Mouse (Mus musculus) spleen, embryonic (tissue): ENCODE measurements around the gene Epor.

Experiments used
- CTCF ChIA-PET: fragments of 350-600 bp; sonication (Branson Sonifier 250); formaldehyde crosslinking; loops from one replicate; lab custom pipeline; 2022; lab: Charles Lee

The Epor gene

GRCm38 (mm10) chr9:21937711-21938175 is 25.6 kb downstream of the Epor start:
- CTCF ChIA-PET, result no interaction called here

GRCm38 (mm10) chr9:21936692-21937570 is 26.4 kb downstream of the Epor start, which contains the start of gene Plppr2:
TSS of gene Plppr2 (plus strand) at chr9:21937033.
- CTCF ChIA-PET, result no interaction called here

GRCm38 (mm10) chr9:21935466-21936131 is 27.7 kb downstream of the Epor start:
- CTCF ChIA-PET, result no interaction called here

- CTCF ChIA-PET, result no interaction called here
Observed at GRCm38 (mm10) chr9:21934021-21934420, 29.3 kb downstream of the Epor start.

- CTCF ChIA-PET, result no interaction called here
Observed at GRCm38 (mm10) chr9:21932445-21933137, 30.7 kb downstream of the Epor start.

GRCm38 (mm10) chr9:21932006-21932405 is 31.3 kb downstream of the Epor start:
- CTCF ChIA-PET, result no interaction called here

GRCm38 (mm10) chr9:21929208-21929607 is 34.1 kb downstream of the Epor start:
- CTCF ChIA-PET, result interaction anchor here (0.6 kb wide), 2 partner anchors 38 to 61 kb away, joined by 3 read pairs; no protein-coding TSS in a partner anchor

- CTCF ChIA-PET, result interaction anchor here (0.6 kb wide), 1 partner anchor 24 kb away, joined by 3 read pairs; no protein-coding TSS in a partner anchor
Observed at GRCm38 (mm10) chr9:21927208-21927753, 36.0 kb downstream of the Epor start, which contains the start of the genes Ccdc159 and Tmem205. TSS of gene Ccdc159 (plus strand) at chr9:21927471. TSS of gene Tmem205 (minus strand) at chr9:21927556.

- CTCF ChIA-PET, result no interaction called here
Observed at GRCm38 (mm10) chr9:21926784-21927183, 36.5 kb downstream of the Epor start.

GRCm38 (mm10) chr9:21926155-21926554 is 37.2 kb downstream of the Epor start:
- CTCF ChIA-PET, result no interaction called here

- CTCF ChIA-PET, result no interaction called here
Observed at GRCm38 (mm10) chr9:21925506-21925905, 37.8 kb downstream of the Epor start.

- CTCF ChIA-PET, result no interaction called here
Observed at GRCm38 (mm10) chr9:21925034-21925433, 38.3 kb downstream of the Epor start.

GRCm38 (mm10) chr9:21924099-21924493 is 39.2 kb downstream of the Epor start:
- CTCF ChIA-PET, result no interaction called here

GRCm38 (mm10) chr9:21923490-21924098 is 39.7 kb downstream of the Epor start:
- CTCF ChIA-PET, result no interaction called here

- CTCF ChIA-PET, result no interaction called here
Observed at GRCm38 (mm10) chr9:21923036-21923435, 40.3 kb downstream of the Epor start.

- CTCF ChIA-PET, result no interaction called here
Observed at GRCm38 (mm10) chr9:21918692-21919384, 44.5 kb downstream of the Epor start.

- CTCF ChIA-PET, result no interaction called here
Observed at GRCm38 (mm10) chr9:21918035-21918592, 45.2 kb downstream of the Epor start, which contains the start of gene Rab3d. TSS of gene Rab3d (minus strand) at chr9:21918192.

- CTCF ChIA-PET, result no interaction called here
Observed at GRCm38 (mm10) chr9:21917493-21918034, 45.7 kb downstream of the Epor start.

GRCm38 (mm10) chr9:21916851-21917492 is 46.3 kb downstream of the Epor start:
- CTCF ChIA-PET, result no interaction called here
